Mouse (Mus musculus): ENCODE measurements around the gene Acsbg1.

Acsbg1 gene

GRCm38 (mm10) chr9:54668455-54668854 is 6.8 kb upstream of the Acsbg1 start:
- no peak for DNase-seq (ENCODE audit: low read depth)

- no peak for DNase-seq (ENCODE audit: low read depth)
Measured at GRCm38 (mm10) chr9:54666116-54666515, 4.4 kb upstream of the Acsbg1 start.

GRCm38 (mm10) chr9:54664358-54664757 is 2.7 kb upstream of the Acsbg1 start:
- no peak for DNase-seq (ENCODE audit: low read depth)

GRCm38 (mm10) chr9:54658773-54659172 is 2.9 kb downstream of the Acsbg1 start:
- DNase-seq (ENCODE audit: low read depth), result no peak

GRCm38 (mm10) chr9:54656402-54656801 is 5.3 kb downstream of the Acsbg1 start:
- DNase-seq (ENCODE audit: low read depth), result no peak

GRCm38 (mm10) chr9:54655846-54656245 is 5.8 kb downstream of the Acsbg1 start:
- no peak for DNase-seq (ENCODE audit: low read depth)

- no peak for DNase-seq (ENCODE audit: low read depth)
Measured at GRCm38 (mm10) chr9:54652778-54653177, 8.9 kb downstream of the Acsbg1 start.

- no peak for DNase-seq (ENCODE audit: low read depth)
Measured at GRCm38 (mm10) chr9:54649360-54649759, 12.3 kb downstream of the Acsbg1 start.

GRCm38 (mm10) chr9:54647456-54647855 is 14.2 kb downstream of the Acsbg1 start:
- DNase-seq (ENCODE audit: low read depth), result no peak

GRCm38 (mm10) chr9:54646252-54646651 is 15.4 kb downstream of the Acsbg1 start:
- DNase-seq (ENCODE audit: low read depth), result no peak

GRCm38 (mm10) chr9:54645530-54645929 is 16.1 kb downstream of the Acsbg1 start:
- DNase-seq (ENCODE audit: low read depth), result no peak

GRCm38 (mm10) chr9:54643179-54643578 is 18.5 kb downstream of the Acsbg1 start:
- no peak for DNase-seq (ENCODE audit: low read depth)

GRCm38 (mm10) chr9:54642556-54642955 is 19.1 kb downstream of the Acsbg1 start:
- DNase-seq (ENCODE audit: low read depth), result no peak

- no peak for DNase-seq (ENCODE audit: low read depth)
Measured at GRCm38 (mm10) chr9:54642149-54642548, 19.5 kb downstream of the Acsbg1 start.

GRCm38 (mm10) chr9:54641548-54641947 is 20.1 kb downstream of the Acsbg1 start:
- no peak for DNase-seq (ENCODE audit: low read depth)

- no peak for DNase-seq (ENCODE audit: low read depth)
Measured at GRCm38 (mm10) chr9:54639192-54639591, 22.5 kb downstream of the Acsbg1 start.

GRCm38 (mm10) chr9:54637510-54638314 is 24.0 kb downstream of the Acsbg1 start:
- no peak for DNase-seq (ENCODE audit: low read depth)

GRCm38 (mm10) chr9:54633401-54633800 is 28.3 kb downstream of the Acsbg1 start:
- no peak for DNase-seq (ENCODE audit: low read depth)

GRCm38 (mm10) chr9:54630905-54631304 is 30.8 kb downstream of the Acsbg1 start:
- no peak for DNase-seq (ENCODE audit: low read depth)

- DNase-seq (ENCODE audit: low read depth), result no peak
Measured at GRCm38 (mm10) chr9:54629613-54630261, 31.9 kb downstream of the Acsbg1 start.

- DNase-seq (ENCODE audit: low read depth), result no peak
Measured at GRCm38 (mm10) chr9:54628752-54629151, 32.9 kb downstream of the Acsbg1 start.

GRCm38 (mm10) chr9:54627240-54627639 is 34.4 kb downstream of the Acsbg1 start:
- DNase-seq (ENCODE audit: low read depth), result no peak

GRCm38 (mm10) chr9:54614182-54614850 is 47.4 kb downstream of the Acsbg1 start:
- DNase-seq (ENCODE audit: low read depth), result no peak

Data from fibroblast of lung, adult 2 months (primary cell).